Comparison of ENCODE assay signal across 22 mouse cellular contexts in the genomic region with DNA sequence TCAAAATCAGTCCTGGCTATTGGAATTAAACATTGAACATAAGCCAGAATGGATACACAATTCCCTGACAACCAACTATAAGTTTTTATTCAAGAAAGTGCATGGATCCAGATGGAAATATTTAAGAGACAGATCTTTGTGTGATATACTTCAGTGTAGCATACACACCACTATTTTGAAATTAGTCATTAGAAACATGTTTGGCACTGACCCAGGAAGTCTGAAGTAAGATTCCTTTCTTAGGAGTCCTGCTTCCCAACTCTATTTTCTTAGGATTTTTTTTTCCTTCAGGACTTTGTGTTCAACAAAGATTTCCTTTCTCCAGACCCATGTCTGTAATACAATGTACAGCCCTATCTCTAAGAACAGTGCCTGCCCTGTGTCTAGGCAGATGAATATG. TPM values are rescaled to one million over a fixed set of nuclear protein-coding genes. Genes with fewer than 3 reads are reported as not detected.
"Had no signal": no experiment of that assay in that cellular context is flagged by ENCODE, and none has a peak within 500 bp of the region (broad histone marks: within the 10 kb centered on the region; RNA-seq: fewer than 3 reads in every experiment).

No protein-coding gene starts in this region.

- H3K27ac ChIP-seq: intestine, embryonic 15.5 days; layer of hippocampus, adult 2 months; limb, embryonic 15.5 days; liver, embryonic 14.5 days; macrophage; midbrain, embryonic 12.5 days; neural tube, embryonic 13.5 days; stomach, embryonic 15.5 days had no signal

- H3K4me1 ChIP-seq: intestine, embryonic 15.5 days; limb, embryonic 15.5 days; midbrain, embryonic 12.5 days; neural tube, embryonic 13.5 days; stomach, embryonic 15.5 days had no signal

- H3K4me3 ChIP-seq: intestine, embryonic 15.5 days; layer of hippocampus, adult 2 months; limb, embryonic 15.5 days; midbrain, embryonic 12.5 days; myocyte; neural tube, embryonic 13.5 days; stomach, embryonic 15.5 days had no signal

- DNase-seq: kidney, adult 11 months; kidney, adult 8-10 months; kidney, postnatal 25 days; layer of hippocampus, adult 9-11 months; liver, postnatal 0 days; lung, postnatal 14 days; retina, postnatal 1 day; right cerebral cortex, postnatal 25 days; spleen, adult 18-20 months; thymus, adult 18-20 months; thymus, postnatal 36 days had no signal

- ATAC-seq: intestine, embryonic 15.5 days; liver, postnatal 0 days; midbrain, embryonic 16.5 days had no signal

- H3K36me3 ChIP-seq: intestine, embryonic 15.5 days; limb, embryonic 15.5 days; midbrain, embryonic 12.5 days; neural tube, embryonic 13.5 days; stomach, embryonic 15.5 days had no signal

- H3K4me2 ChIP-seq: intestine, embryonic 15.5 days; limb, embryonic 15.5 days; liver, embryonic 11.5 days; midbrain, embryonic 12.5 days; neural tube, embryonic 13.5 days; stomach, embryonic 15.5 days had no signal

- H3K9ac ChIP-seq: intestine, embryonic 15.5 days; limb, embryonic 15.5 days; liver, embryonic 14.5 days; liver, postnatal 0 days; midbrain, embryonic 12.5 days; neural tube, embryonic 13.5 days; stomach, embryonic 15.5 days had no signal

- H3K9me3 ChIP-seq: intestine, embryonic 15.5 days; limb, embryonic 15.5 days; midbrain, embryonic 12.5 days; neural tube, embryonic 13.5 days; stomach, embryonic 15.5 days had no signal

- H3K27me3 ChIP-seq: intestine, embryonic 15.5 days; limb, embryonic 15.5 days; midbrain, embryonic 12.5 days; neural tube, embryonic 13.5 days; stomach, embryonic 15.5 days had no signal

RNA-seq across cellular contexts. Expression of gene Ush2a, which starts 23.2 kb away (rescaled TPM):
- polyA plus RNA-seq: liver, postnatal 0 days; macrophage; myocyte had no signal
